Mouse (Mus musculus) brown adipose tissue, adult 24 weeks (tissue): ENCODE measurements around the gene Nelfcd. TPM values are rescaled to one million over a fixed set of nuclear protein-coding genes. Genes with fewer than 3 reads are reported as not detected.
A peak's percentile ranks its signal among the peaks of the same experiment; 100 is the strongest.

Experiments
- H3K27ac ChIP-seq: fragments of 200-500 bp; replicated peaks from 2 replicates; pipeline ENCODE4 v1.5.1; 2012; ENCODE audit warnings: low read depth, mild to moderate bottlenecking, low read length
- H3K4me1 ChIP-seq: fragments of 200-500 bp; 2 replicates; pipeline ENCODE4 v1.6.1; 2012; ENCODE audit warnings: low read length, mixed read lengths; ENCODE audit not compliant: control insufficient read depth, insufficient read depth, insufficient read length
- H3K4me3 ChIP-seq: fragments of 200-500 bp; 2 replicates; pipeline ENCODE4 v1.5.1; 2012; ENCODE audit warnings: low read depth, mild to moderate bottlenecking, low read length, moderate library complexity; ENCODE audit not compliant: insufficient read depth
- polyA plus RNA-seq: library from polyadenylated mRNA; stranded (reverse); fragments of >200 nt; gene quantifications from 2 replicates; pipeline ENCODE4 v1.2.4, GENCODE M21; 2012; ENCODE audit not compliant: missing spikeins, insufficient read depth, insufficient read length

Nelfcd gene
- polyA plus RNA-seq, 1 experiment: 19.5 TPM

DNA sequence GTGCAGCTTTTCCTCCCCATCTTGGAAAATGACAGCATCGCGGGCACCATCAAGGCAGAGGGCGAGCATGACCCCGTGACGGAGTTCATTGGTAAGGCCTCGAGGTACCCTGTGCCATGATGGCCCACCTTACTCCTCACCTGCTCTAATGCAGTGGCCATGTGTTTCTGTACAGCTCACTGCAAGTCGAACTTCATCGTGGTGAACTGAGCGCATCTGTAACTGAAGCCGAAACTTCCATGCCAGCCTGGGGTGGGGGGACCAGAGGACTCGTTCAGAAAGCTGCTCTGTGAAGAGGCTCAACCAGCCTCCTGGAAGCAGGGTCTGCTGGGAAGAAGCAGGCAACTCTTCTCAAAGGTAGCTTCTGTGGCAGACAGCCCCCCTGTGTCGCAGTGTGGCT, 11.3 kb downstream of the Nelfcd start:
- Histone ChIP-seq H3K27ac (no peak overlapping the region), H3K4me3 (no peak overlapping the region), H3K4me1 (no peaks in the 10 kb centered on the region)

DNA sequence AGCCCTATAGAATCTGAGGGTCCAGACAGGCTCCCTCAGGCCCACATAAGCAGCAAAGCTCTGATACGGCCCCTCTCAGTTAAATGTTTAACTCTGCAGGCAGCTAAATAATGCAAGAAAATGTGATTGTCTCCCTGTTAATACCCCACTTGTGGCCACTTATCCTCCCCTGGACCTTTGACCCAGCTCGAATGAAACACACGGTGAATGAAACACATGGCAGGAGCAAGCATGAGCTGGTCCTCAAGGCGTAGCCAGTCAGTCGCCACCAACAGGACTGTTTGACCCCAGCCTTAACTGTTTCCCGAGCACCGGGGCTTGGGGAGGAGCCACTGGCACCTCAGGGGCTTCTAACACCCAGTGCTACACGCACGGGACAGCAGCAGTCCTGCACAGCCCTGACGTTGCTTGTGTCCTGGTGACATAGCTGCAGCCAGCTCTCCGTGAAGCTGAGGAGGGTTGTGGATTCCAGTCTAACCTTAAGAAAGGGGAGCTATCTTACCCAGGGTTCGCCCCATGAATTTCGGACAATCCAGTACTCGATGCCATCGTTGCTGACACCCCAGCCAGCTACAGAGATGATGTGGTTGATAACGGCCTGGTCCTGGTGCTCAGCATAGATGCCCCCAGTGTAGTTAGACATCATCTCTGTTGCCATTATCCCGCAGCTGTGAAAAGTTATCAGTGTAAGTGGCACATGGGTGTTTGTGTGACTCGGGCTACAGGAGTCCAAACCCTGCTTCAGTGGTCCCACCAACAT, 12.7 kb downstream of the Nelfcd start:
- Histone ChIP-seq H3K4me1 (no peaks in the 10 kb centered on the region), H3K27ac (no peak overlapping the region), H3K4me3 (no peak overlapping the region)

DNA sequence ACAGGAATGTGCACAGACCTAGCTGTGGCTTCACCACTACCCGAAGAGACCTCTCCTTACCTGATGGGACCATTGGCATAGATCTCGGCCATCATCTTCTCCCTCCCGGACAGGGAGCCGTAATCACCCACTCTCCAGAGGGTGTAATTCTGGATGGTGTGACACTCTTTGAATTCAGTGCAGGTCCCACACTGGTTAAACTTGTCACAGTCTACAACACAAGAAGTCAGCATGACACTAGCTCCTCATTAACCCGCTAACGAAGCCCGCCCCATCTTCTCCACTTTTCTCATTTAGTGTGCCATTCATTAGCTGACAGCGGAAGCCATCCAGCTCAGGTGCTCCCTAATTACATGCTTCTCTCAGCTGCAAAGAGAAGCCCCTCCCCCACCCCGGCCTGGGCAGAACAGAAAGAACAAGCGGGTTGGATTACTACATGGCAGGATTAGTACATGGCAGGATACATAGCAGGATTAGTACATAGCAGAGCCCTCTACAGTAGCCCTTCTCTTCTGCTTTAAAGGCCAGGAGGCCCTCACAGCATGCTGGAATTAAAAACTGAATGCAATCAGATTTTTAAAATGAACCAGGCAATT, 13.5 kb downstream of the Nelfcd start:
- Histone ChIP-seq H3K4me3 (no peak overlapping the region), H3K4me1 (no peaks in the 10 kb centered on the region), H3K27ac (no peak overlapping the region)

DNA sequence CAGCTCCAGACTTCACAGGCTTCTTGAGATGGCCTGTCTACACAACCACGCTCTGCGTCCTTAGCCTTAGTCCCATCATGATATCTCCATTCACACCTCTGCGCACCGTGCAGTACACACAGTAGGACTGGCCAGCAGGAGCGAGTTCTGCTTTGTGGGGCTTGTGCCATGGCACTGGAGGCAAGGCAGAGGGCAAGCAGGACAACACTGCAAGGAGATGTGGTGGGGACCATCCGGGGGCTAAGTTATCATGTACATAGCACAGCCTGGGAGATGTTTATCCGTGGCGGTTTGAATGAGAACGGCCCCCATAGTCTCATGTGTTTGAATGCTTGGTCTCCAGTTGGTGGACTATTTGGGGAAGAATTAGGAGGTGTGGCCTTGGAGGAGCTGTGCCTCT, 19.3 kb downstream of the Nelfcd start:
- peaks cover 13% of the 10 kb centered on the region for H3K4me1 ChIP-seq
- no peak overlapping the region for H3K4me3 ChIP-seq
- H3K27ac ChIP-seq: no peak overlapping the region

DNA sequence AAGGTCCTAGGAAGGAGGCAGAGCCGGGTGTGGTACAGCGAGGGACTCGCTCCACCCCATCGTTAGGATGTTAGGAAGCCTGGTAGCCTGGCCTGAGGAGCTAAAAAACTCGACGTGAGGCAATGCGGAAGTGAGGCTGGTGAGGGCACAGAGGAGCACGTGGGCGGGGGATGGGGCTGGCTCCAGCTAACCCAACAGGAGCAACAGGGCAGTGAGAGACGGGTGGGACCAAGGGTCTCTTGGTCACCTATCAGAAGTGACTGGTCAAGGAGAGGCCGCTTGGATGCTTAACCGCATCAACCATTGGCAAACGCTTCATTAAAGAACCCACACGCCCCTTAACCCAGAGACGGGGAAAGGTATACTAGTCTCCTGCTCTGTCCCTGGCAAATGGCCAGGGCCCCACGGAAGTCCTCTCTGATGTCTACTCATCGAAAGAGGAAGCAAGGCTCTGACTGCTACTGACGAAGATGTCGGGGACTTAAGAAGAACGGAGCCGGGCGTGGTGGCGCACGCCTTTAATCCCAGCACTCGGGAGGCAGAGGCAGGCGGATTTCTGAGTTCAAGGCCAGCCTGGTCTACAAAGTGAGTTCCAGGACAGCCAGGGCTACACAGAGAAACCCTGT, 20.6 kb downstream of the Nelfcd start:
- Histone ChIP-seq H3K4me3 (no peak overlapping the region), H3K4me1 (peaks cover 13% of the 10 kb centered on the region), H3K27ac (peak overlapping the region; percentile 15; the same call in 1 of the 2 replicates)

DNA sequence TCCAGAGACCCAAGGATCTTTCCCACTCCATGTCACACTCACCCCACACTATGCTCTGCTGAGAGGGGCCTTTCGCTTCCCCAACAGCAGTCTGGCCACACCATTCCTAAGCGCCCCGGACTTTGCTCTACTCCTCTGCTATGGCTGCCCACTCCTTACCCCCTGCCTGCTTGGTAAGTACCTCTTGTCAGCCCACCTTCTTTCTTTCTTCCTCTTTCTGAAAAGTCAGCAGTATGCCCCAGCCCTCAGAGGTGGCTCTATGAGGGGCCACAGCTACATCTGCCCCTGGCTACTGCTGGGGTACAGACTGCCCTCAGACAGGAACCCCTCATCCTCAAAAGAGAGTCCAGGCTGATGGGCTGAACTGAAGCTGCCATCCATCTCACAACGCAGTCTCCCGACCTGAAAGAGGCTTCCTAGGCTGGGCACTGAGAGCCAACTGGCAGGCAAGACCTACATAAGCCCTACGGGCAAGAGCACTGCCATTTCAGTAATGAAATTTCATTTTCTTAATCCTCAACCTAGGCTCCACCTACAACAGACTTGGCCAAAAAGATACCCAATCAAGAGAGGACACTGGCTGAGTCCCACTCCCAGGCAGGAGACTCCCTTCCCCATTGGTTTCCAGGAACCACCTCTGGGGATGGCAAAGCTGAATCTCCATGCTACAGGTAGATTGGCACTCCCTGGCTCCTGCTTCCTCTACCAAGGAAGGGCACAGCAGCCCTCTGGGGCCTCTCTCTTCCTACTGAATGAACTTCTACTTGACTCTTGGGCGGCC, 21.5 kb downstream of the Nelfcd start:
- Histone ChIP-seq H3K27ac (peak overlapping the region; percentile 83), H3K4me3 (peak overlapping the region; percentile 32), H3K4me1 (peaks cover 13% of the 10 kb centered on the region)

DNA sequence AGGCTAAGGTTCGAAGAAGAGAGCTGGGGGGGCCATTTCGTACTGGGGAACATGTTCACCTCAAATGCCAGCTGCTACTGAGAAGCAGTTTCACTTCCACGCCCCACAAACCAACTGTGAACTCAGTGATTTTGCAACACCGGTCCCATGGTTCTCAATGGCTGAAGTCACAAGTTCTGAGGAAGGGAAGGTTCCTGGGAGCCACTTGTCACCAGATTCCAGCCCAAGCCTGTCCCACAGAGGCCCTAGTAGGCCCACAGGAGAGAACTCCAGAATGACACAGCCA, 22.0 kb downstream of the Nelfcd start:
- peak overlapping the region; percentile 83 for H3K27ac ChIP-seq
- H3K4me1 ChIP-seq: peaks cover 16% of the 10 kb centered on the region
- peak overlapping the region; percentile 70 for H3K4me3 ChIP-seq

DNA sequence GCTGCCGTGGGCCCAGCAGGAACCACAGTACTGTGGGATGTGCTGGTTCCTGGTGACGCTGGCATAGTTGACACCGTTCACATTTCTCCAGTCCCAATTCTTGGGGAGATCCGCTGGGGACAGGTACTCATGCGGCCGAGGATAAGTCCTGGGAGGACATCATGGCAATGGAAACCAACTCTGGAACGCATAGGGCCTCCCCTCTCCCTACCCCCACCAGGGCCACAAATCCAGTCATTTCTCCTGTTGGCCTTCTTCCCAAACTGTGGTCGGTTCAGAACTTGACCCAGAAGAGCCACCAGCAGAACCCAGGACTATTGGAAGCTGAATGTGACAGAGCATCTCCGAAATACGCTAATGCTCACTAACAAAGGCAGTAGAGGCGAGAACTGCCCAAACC, 22.6 kb downstream of the Nelfcd start:
- Histone ChIP-seq H3K4me1 (peaks cover 16% of the 10 kb centered on the region), H3K27ac (peak overlapping the region; percentile 83), H3K4me3 (peak overlapping the region; percentile 70)

DNA sequence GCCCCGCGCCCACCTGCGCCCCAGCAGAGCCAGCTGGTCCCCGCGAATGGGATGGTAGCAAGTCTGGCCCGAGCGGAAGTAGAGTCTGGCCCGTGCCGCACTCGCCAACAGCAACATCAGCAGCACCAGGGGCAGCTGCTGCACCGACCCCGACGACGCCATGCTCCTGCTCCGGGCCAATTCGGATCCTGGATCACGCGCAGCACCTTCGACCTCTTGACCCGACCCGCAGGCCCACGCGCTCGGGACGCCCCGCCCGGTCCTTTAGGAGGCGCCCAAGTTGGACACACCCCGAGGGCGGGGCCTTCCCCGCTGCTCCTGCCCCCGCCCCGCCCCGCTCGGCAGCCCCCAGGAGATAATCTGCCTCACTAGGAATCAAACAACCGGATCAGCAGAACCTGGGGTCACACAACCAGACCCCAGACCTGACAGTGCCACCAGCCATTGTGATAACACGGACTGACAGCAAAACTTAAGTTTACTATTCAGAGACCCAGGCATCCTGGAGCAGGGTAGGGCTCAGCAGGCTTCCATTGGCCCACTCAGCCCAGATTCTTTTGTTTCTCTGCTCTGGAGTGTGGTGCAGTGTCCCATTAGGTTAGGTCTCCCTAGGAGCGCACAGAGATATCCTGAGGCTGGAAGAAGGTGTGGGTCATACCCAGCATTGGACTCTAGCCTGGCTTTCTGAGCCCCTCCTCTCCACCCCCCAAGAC, 23.3 kb downstream of the Nelfcd start, which contains the start of gene Ctsz:
Gene Ctsz (minus strand): TSS at position 303 of the 713 bp plus-strand sequence.
- peak within 1 kb of the TSS; percentile 83 for H3K27ac ChIP-seq

DNA sequence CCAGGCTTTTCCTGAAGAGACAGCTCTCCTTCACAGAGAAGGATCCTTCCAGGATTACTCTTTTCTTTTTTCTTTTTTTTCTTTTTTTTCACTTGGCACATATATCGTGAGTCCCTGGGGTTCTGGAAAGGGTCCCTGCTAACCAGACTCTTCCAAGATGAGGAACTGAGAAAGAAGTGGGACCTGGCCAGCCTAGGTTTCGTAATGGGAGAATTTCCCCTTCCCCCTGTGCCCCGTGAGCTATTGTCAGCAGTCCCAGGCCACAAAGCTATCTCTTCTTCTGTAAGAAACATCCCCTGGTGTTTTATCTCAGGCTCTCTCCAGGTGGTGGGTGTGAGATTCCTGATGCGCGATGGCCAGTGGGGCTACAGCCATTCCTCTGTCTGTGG, 23.8 kb downstream of the Nelfcd start:
- H3K4me3 ChIP-seq: peak overlapping the region; percentile 70
- peaks cover 19% of the 10 kb centered on the region for H3K4me1 ChIP-seq
- no peak overlapping the region; the same call in 1 of the 2 replicates for H3K27ac ChIP-seq

More for the DNA sequence above, 23.3 kb downstream of the Nelfcd start, which contains the start of gene Ctsz:
- Histone ChIP-seq H3K4me3 (peak within 1 kb of the TSS; percentile 70), H3K4me1 (peaks cover 19% of the 10 kb centered on the region)

DNA sequence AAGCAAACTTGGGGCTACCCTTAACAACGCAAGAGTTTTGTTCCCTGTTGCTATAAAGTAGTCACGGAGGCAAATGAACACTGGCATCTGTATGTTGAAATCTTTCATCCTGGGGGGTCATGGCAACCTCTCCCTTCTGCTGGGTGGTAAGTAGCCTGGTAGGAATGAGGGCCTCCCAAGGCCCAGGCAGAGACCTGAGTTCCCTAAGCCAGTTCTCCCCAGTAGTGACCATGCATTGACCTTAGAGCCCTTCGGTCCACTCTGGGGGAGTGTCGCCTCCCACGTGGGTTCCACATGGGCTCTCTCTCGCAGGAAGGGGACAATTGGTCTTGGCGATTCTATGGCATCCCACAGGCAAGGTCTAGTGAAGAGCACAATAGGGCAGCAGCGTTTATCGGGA, 24.4 kb downstream of the Nelfcd start:
- H3K27ac ChIP-seq: no peak overlapping the region
- H3K4me3 ChIP-seq: no peak overlapping the region
- peaks cover 19% of the 10 kb centered on the region for H3K4me1 ChIP-seq

DNA sequence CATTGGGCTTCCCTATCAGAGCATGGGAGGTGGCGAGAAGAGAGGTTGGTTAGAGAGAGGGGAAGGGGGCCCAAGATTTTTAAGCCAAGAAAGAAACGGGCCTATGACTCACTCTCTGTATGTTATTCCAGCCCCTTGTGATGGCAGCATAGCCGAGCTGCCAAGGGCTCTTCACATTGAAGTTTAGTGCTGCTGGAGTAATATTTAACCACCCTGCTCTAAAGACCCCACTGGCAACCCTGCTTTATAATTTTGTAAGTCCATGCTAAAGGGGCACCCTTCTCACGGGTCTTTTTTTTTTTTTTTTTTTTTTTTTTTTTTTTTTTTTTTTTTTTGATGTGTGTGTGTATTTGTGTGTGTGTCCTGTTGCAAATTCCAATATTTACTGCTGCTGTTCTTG, 26.3 kb downstream of the Nelfcd start:
- Histone ChIP-seq H3K4me1 (peaks cover 12% of the 10 kb centered on the region), H3K27ac (no peak overlapping the region), H3K4me3 (no peak overlapping the region)

DNA sequence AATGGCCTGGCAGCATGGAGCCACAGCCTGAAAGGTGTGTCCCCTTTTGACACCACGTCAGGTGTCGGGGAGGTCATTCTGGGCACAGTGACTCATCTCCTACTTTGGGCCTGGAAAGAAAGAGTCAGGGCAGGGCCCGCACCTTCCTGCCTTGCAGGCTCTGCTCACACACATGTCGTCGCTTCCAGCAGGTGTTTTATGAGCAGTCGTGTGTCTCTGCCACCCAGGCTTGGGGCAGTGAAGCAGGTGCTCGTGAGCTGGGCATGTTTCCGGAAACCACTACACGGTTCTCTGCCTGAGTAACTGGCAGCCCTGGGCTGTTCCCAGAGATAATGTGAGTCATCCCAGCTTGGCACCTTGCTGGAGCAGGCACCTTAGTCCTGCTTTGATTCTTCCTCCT, 26.9 kb downstream of the Nelfcd start:
- H3K4me3 ChIP-seq: no peak overlapping the region
- peaks cover 12% of the 10 kb centered on the region for H3K4me1 ChIP-seq
- no peak overlapping the region for H3K27ac ChIP-seq

DNA sequence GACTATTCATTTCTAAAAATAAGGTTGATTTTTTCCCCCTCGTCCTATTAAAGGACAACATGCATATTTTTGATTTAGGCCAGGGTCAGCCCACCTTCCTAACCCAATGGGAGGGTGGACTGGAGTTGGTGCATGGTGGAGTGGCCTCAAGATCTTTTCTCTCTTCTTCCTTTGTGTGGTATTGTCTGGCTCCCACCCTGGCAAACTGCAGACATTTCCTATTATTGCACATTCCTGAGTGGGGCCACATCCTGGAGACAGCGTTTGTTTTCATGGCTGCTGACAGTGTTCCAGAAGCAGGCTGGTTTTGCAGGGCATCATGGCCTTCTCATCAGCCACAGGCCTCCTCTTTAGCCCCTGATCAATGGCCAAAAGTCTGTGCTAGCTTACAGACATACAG, 27.4 kb downstream of the Nelfcd start:
- H3K4me3 ChIP-seq: no peak overlapping the region
- H3K4me1 ChIP-seq: peaks cover 8% of the 10 kb centered on the region
- H3K27ac ChIP-seq: 0 out of 2 replicates have a peak overlapping the region, but pooled peaks have one; percentile 17
